Mouse (Mus musculus) midbrain, embryonic 11.5 days (tissue): ENCODE results near the gene Sorbs2. TPM values are rescaled to one million over a fixed set of nuclear protein-coding genes. Genes with fewer than 3 reads are reported as not detected.

Experiments
- ATAC-seq: fragments of 200-750 bp; cut with Nextera tagmentation; 2 replicates; pipeline ENCODE4 v1.8.0; 2017; ENCODE audit warnings: moderate TSS enrichment, moderate library complexity; ENCODE audit not compliant: low FRiP score
- DNase-seq: peaks from one replicate; pipeline ENCODE4 v3.0.0; 2015; ENCODE audit warnings: low spot score; ENCODE audit errors: missing footprints
- H3K27ac ChIP-seq: fragments of 300-500 bp; sonication (generic); 2 replicates; pipeline ENCODE4 v1.5.1; 2014; ENCODE audit warnings: low read depth, low read length
- H3K27me3 ChIP-seq: fragments of 300-500 bp; sonication (generic); 2 replicates; pipeline ENCODE4 v1.6.1; 2014; ENCODE audit warnings: mild to moderate bottlenecking, low read length, moderate library complexity, mixed read lengths; ENCODE audit not compliant: control insufficient read depth, insufficient read depth
- H3K36me3 ChIP-seq: fragments of 300-500 bp; sonication (generic); 2 replicates; pipeline ENCODE4 v1.6.1; 2014; ENCODE audit warnings: mild to moderate bottlenecking, low read length, moderate library complexity, mixed read lengths; ENCODE audit not compliant: control insufficient read depth, insufficient read depth
- H3K4me1 ChIP-seq: fragments of 300-500 bp; sonication (generic); 2 replicates; pipeline ENCODE4 v1.6.1; 2014; ENCODE audit warnings: low read length; ENCODE audit not compliant: control insufficient read depth, insufficient read depth
- H3K4me2 ChIP-seq: fragments of 300-500 bp; sonication (generic); 2 replicates; pipeline ENCODE4 v1.6.1; 2014; ENCODE audit warnings: mild to moderate bottlenecking, moderate library complexity
- H3K4me3 ChIP-seq: fragments of 300-500 bp; sonication (generic); 2 replicates; pipeline ENCODE4 v1.5.1; 2014; ENCODE audit warnings: low read depth, low read length
- H3K9ac ChIP-seq: fragments of 300-500 bp; sonication (generic); 2 replicates; pipeline ENCODE4 v1.6.1; 2014; ENCODE audit warnings: low read length
- H3K9me3 ChIP-seq: fragments of 300-500 bp; sonication (generic); 2 replicates; pipeline ENCODE4 v1.6.1; 2016; ENCODE audit warnings: low read length; ENCODE audit not compliant: control insufficient read depth
- WGBS: fragments of 180-500 bp; shearing (Covaris S2); extraction: QIAGEN DNeasy Blood & Tissue Kit; methylation state at CpG from one replicate; pipeline ENCODE4 v1.1.7; 2014; 5-methylcytosine and 5-hydroxymethylcytosine counted together
- polyA plus RNA-seq: library from polyadenylated mRNA; unstranded; fragments of >200 nt; fragmentation: Nextera tagmentation; extraction: Ambion mirVana; gene quantifications from 2 replicates; pipeline ENCODE4 v1.2.1, GENCODE M21; 2014

Gene Sorbs2
- polyA plus RNA-seq = 71.9 and 79.8 TPM in 2 replicates

GRCm38 (mm10) chr8:45507634-45508321, at the start of gene Sorbs2:
TSS of gene Sorbs2 (plus strand) at chr8:45507788.
- no peaks in the 10 kb centered on the region for H3K27me3 ChIP-seq
- 2% methylated on average over 16 of the region's 16 CpGs for WGBS
- ATAC-seq (peak; percentile 94), DNase-seq (peak; percentile 97)
- no peaks in the 10 kb centered on the region for H3K36me3 ChIP-seq
- H3K4me2 ChIP-seq = peak within 1 kb of the TSS; percentile 46
- H3K4me3 ChIP-seq = peak within 1 kb of the TSS; percentile 31
- peaks cover 12% of the 10 kb centered on the region; the same call in 1 of the 2 replicates for H3K4me1 ChIP-seq
- H3K9me3 ChIP-seq = no peaks in the 10 kb centered on the region
- H3K9ac ChIP-seq = peak within 1 kb of the TSS; percentile 54
- peak within 1 kb of the TSS; percentile 88 for H3K27ac ChIP-seq

GRCm38 (mm10) chr8:45457874-45458273, 49.7 kb upstream of the Sorbs2 start:
- H3K36me3 ChIP-seq = no peaks in the 10 kb centered on the region
- no peaks in the 10 kb centered on the region for H3K9me3 ChIP-seq
- no peaks in the 10 kb centered on the region for H3K27me3 ChIP-seq
- no peak overlapping the region for H3K9ac ChIP-seq
- DNase-seq (peak; percentile 51), ATAC-seq (no peak)
- H3K4me3 ChIP-seq = no peak overlapping the region
- no peak overlapping the region for H3K4me2 ChIP-seq
- no peak overlapping the region for H3K27ac ChIP-seq
- H3K4me1 ChIP-seq = no peaks in the 10 kb centered on the region

DNA sequence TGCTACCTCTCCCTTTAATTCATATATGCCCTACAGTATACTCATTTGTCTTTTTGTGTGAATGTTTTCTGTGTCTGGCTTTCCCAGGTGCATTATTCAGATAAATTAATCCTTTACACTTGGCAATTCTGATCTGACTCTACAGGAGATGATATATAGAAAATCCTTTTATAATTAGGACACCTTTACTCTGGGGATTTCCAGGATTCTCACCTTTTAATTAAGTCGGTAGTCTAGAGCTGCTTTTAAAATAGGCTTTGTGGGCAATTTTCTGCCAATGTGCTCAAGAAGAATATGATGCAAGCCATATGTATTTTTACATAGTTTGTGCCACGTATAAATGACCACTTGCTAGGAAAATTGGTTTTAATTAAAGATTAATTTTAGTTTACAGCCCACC, 38.6 kb upstream of the Sorbs2 start:
- no peak for ATAC-seq
- Histone ChIP-seq H3K9ac (no peak overlapping the region), H3K27ac (no peak overlapping the region), H3K4me1 (no peaks in the 10 kb centered on the region), H3K4me2 (no peak overlapping the region), H3K9me3 (no peaks in the 10 kb centered on the region), H3K36me3 (no peaks in the 10 kb centered on the region), H3K4me3 (no peak overlapping the region), H3K27me3 (no peaks in the 10 kb centered on the region)
- DNase-seq = no peak
- WGBS = 82% methylated on average over 2 of the region's 2 CpGs

- H3K4me2 ChIP-seq = no peak overlapping the region
- no peak overlapping the region for H3K4me3 ChIP-seq
- 80% methylated on average over 8 of the region's 8 CpGs for WGBS
- H3K27ac ChIP-seq = no peak overlapping the region
- H3K9ac ChIP-seq = no peak overlapping the region
- H3K4me1 ChIP-seq = no peaks in the 10 kb centered on the region
- DNase-seq (no peak), ATAC-seq (no peak)
- H3K27me3 ChIP-seq = no peaks in the 10 kb centered on the region
- no peaks in the 10 kb centered on the region for H3K9me3 ChIP-seq
- no peaks in the 10 kb centered on the region for H3K36me3 ChIP-seq
Measured at GRCm38 (mm10) chr8:45469507-45470178, 37.9 kb upstream of the Sorbs2 start.

GRCm38 (mm10) chr8:45480886-45481285, 26.7 kb upstream of the Sorbs2 start:
- no peak overlapping the region for H3K4me2 ChIP-seq
- no peak for DNase-seq
- H3K9me3 ChIP-seq = no peaks in the 10 kb centered on the region
- no peaks in the 10 kb centered on the region for H3K36me3 ChIP-seq
- 75% methylated on average over 4 of the region's 4 CpGs for whole genome bisulfite sequencing
- H3K4me3 ChIP-seq = no peak overlapping the region
- H3K9ac ChIP-seq = no peak overlapping the region
- H3K27ac ChIP-seq = no peak overlapping the region
- ATAC-seq = no peak
- H3K4me1 ChIP-seq = no peaks in the 10 kb centered on the region
- no peaks in the 10 kb centered on the region for H3K27me3 ChIP-seq

- DNase-seq (no peak), ATAC-seq (no peak)
- no peaks in the 10 kb centered on the region for H3K4me1 ChIP-seq
- H3K4me3 ChIP-seq = no peak overlapping the region
- no peaks in the 10 kb centered on the region for H3K36me3 ChIP-seq
- no peak overlapping the region for H3K27ac ChIP-seq
- H3K27me3 ChIP-seq = no peaks in the 10 kb centered on the region
- H3K4me2 ChIP-seq = no peak overlapping the region
- H3K9ac ChIP-seq = no peak overlapping the region
- H3K9me3 ChIP-seq = no peaks in the 10 kb centered on the region
- WGBS = 61% methylated on average over 3 of the region's 3 CpGs
Measured at GRCm38 (mm10) chr8:45486281-45486680, 21.3 kb upstream of the Sorbs2 start.

GRCm38 (mm10) chr8:45503971-45504370, 3.6 kb upstream of the Sorbs2 start:
- Histone ChIP-seq H3K4me2 (no peak overlapping the region), H3K9me3 (no peaks in the 10 kb centered on the region), H3K4me3 (no peak overlapping the region), H3K4me1 (peaks cover 12% of the 10 kb centered on the region; the same call in 1 of the 2 replicates), H3K36me3 (no peaks in the 10 kb centered on the region), H3K27ac (no peak overlapping the region), H3K27me3 (no peaks in the 10 kb centered on the region), H3K9ac (no peak overlapping the region)
- ATAC-seq = no peak
- 86% methylated on average over 7 of the region's 7 CpGs for WGBS
- DNase-seq = no peak

- Histone ChIP-seq H3K4me1 (peaks cover 12% of the 10 kb centered on the region; the same call in 1 of the 2 replicates), H3K9ac (no peak overlapping the region), H3K36me3 (no peaks in the 10 kb centered on the region), H3K4me2 (no peak overlapping the region), H3K27me3 (no peaks in the 10 kb centered on the region), H3K9me3 (no peaks in the 10 kb centered on the region), H3K27ac (no peak overlapping the region), H3K4me3 (no peak overlapping the region)
- ATAC-seq (no peak), DNase-seq (no peak)
- WGBS = 84% methylated on average over 4 of the region's 4 CpGs
Measured at GRCm38 (mm10) chr8:45506376-45506775, 1.2 kb upstream of the Sorbs2 start.

GRCm38 (mm10) chr8:45507277-45507633, 333 bp upstream of the Sorbs2 start:
- Histone ChIP-seq H3K4me1 (peaks cover 12% of the 10 kb centered on the region; the same call in 1 of the 2 replicates), H3K27me3 (no peaks in the 10 kb centered on the region), H3K9ac (peak overlapping the region; percentile 54), H3K4me3 (peak overlapping the region; percentile 31), H3K27ac (peak overlapping the region; percentile 88; the same call in 1 of the 2 replicates), H3K4me2 (peak overlapping the region; percentile 46), H3K36me3 (no peaks in the 10 kb centered on the region), H3K9me3 (no peaks in the 10 kb centered on the region)
- no peak for DNase-seq
- ATAC-seq = peak; percentile 69
- WGBS = 41% methylated on average over 8 of the region's 8 CpGs
